Mouse (Mus musculus): ENCODE data around the gene 4931406C07Rik. TPM values are rescaled to one million over a fixed set of nuclear protein-coding genes. Genes with fewer than 3 reads are reported as not detected.

Gene 4931406C07Rik
- polyA plus RNA-seq, 1 experiment from 2014 or later, result 13.8 TPM

DNA sequence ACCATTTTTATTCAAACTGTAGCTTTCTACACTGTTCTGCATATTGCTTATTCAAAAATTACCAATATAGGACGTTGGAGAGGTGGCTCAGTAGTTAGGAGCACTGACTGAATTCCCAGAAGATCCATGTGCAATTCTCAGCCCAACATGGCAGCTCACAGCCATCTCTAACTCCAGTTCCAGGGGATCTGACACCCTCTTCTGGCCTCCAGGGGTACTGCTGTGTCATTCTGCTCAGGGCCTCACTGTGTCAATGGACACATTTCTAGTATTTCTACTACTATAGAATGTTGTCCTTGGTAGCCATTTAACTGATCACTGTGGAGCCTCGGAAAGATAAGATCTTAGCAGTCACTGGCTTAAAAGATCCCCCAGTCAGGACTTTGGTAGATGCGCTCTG lies 20.8 kb downstream of the 4931406C07Rik start:
- H3K36me3 ChIP-seq, result peaks cover 4% of the 10 kb centered on the region; the same call in 1 of the 2 replicates
- H3K27me3 ChIP-seq, result no peaks in the 10 kb centered on the region
- no peak overlapping the region for H3K4me2 ChIP-seq (replicated peaks)
- H3K9ac ChIP-seq (replicated peaks), result no peak overlapping the region
- ATAC-seq (replicated peaks), result no peak
- H3K27ac ChIP-seq (replicated peaks), result no peak overlapping the region
- no peaks in the 10 kb centered on the region for H3K9me3 ChIP-seq
- no peak overlapping the region for H3K4me3 ChIP-seq
- H3K4me1 ChIP-seq, result peaks cover 8% of the 10 kb centered on the region
- 65% methylated on average over 3 of the region's 3 CpGs for WGBS

DNA sequence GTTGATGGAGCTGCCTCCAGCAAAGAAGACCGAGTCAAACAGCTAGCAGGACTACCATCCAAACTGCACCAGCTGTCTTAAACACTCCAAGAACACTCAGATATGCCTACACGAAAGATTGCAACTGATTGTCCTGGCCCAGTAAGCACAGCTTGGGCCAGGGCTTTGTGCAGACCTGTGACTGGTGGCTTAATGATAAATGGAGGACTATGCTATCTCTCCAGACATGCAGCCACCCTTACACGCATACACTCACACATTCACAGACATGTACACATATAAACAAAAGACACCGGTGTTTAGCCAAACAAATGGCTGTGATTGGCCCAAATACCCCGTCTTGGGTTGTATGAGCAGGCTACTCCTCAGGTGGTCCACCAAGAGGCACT lies 25.8 kb downstream of the 4931406C07Rik start:
- Histone ChIP-seq H3K36me3 (peaks cover 15% of the 10 kb centered on the region), H3K4me1 (peaks cover 27% of the 10 kb centered on the region), H3K27me3 (no peaks in the 10 kb centered on the region), H3K27ac (replicated peaks) (0 out of 2 replicates have a peak overlapping the region, but pooled peaks have one; percentile 88), H3K4me2 (replicated peaks) (peak overlapping the region; percentile 62), H3K9ac (replicated peaks) (peak overlapping the region; percentile 87), H3K4me3 (peak overlapping the region; percentile 68), H3K9me3 (no peaks in the 10 kb centered on the region)
- 44% methylated on average over 5 of the region's 5 CpGs for WGBS
- ATAC-seq (replicated peaks), result peak; percentile 5; the same call in 1 of the 2 replicates

DNA sequence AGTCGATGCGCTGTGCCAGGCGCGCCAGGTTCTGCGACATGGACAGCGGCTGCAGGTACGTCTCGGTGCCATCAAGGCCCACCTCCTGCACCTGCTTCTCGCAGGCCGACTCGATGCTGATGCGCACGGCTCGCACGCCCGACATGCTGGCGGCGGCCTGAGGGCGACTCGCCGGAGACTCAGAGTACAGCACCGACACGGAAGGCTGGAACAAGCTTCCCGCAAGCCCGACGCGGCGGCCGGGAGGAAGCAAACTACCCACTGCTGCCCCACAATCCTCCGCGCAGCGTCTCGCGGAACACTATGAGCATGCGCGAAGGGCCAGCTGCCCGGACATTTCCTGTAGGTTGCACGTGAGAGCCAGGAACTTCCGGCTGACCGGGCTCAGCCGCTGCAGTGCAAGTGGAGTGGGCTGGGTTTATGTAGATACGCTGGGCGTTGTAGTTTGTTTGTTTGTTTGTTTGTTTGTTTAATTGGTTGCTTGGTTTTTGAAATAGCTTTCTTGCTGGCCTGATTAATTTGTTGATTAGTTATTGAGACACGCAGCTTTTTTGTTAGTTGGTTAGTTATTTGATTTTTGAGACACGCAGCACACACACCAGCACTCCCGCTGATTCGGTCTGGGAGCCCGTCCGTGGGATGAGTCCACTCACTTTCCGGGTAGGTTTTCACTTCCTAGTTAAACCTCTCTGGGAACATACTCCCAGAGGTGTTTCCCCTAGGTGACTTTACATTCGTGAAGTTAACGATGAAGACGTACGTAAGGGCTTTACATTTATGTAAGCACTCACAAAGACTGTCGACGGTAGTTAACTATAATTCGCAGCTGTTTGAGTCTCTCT lies 26.4 kb downstream of the 4931406C07Rik start, which contains the start of gene Med17:
Gene Med17, minus strand, starts transcription at position 283 of the 842 bp plus-strand sequence.
- WGBS, result 1% methylated on average over 57 of the region's 57 CpGs
- peaks cover 27% of the 10 kb centered on the region for H3K4me1 ChIP-seq
- peak within 1 kb of the TSS; percentile 62 for H3K4me2 ChIP-seq (replicated peaks)
- H3K27ac ChIP-seq (replicated peaks), result peak within 1 kb of the TSS; percentile 88
- peaks cover 21% of the 10 kb centered on the region for H3K36me3 ChIP-seq
- ATAC-seq (replicated peaks), result peak; percentile 98
- no peaks in the 10 kb centered on the region for H3K9me3 ChIP-seq
- H3K27me3 ChIP-seq, result no peaks in the 10 kb centered on the region
- peak within 1 kb of the TSS; percentile 68 for H3K4me3 ChIP-seq
- H3K9ac ChIP-seq (replicated peaks), result peak within 1 kb of the TSS; percentile 87

DNA sequence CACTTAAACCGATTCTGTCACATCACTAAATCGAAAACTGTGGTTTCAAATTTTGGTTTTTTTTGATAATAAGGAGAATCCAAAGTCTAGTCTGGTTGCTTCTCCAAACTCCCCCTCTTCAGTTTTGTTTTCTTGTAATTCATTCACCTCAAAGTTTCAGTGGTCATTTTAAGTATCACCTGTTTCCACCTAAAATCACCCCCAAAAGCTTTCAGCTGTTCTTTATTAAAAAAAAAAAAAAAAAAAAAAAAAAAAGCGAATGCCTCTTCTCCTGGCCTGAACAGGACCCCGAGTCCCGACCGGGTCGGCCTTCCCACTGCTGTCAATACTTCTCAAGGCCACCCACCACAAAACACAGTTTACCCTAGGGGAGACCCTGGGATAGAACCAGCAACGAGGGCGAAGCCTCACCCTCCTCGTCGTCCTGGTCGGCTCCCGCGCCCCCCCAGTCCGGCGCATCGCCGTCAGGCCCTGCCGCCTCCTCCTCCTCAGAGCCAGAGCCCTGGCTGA lies 27.1 kb downstream of the 4931406C07Rik start:
- Histone ChIP-seq H3K4me1 (peaks cover 27% of the 10 kb centered on the region), H3K9me3 (no peaks in the 10 kb centered on the region), H3K27ac (replicated peaks) (peak overlapping the region; percentile 88), H3K4me3 (peak overlapping the region; percentile 68), H3K36me3 (peaks cover 28% of the 10 kb centered on the region), H3K9ac (replicated peaks) (peak overlapping the region; percentile 87), H3K27me3 (no peaks in the 10 kb centered on the region), H3K4me2 (replicated peaks) (peak overlapping the region; percentile 62)
- ATAC-seq (replicated peaks), result no peak
- 9% methylated on average over 19 of the region's 19 CpGs for WGBS

DNA sequence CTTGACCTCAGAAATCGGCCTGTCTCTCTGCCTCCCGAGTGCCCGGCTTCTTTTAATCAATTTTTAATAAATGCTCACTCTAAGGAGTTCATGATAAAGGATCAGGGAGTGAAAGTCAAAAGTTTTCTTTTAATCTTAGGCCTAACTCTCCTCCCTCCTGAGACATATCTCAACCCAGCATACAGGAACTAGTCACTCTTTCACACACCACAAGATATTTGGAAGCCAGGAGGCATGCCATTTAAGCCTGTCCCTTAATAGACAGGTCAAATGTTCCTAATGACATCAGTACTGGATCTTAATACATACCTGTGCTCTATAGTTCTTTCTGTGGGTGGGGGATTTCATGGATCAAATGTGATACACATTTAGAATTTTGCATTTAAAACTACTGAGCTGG lies 27.9 kb downstream of the 4931406C07Rik start:
- H3K9ac ChIP-seq (replicated peaks), result no peak overlapping the region
- H3K4me2 ChIP-seq (replicated peaks), result no peak overlapping the region
- H3K36me3 ChIP-seq, result peaks cover 36% of the 10 kb centered on the region
- peaks cover 27% of the 10 kb centered on the region for H3K4me1 ChIP-seq
- 88% methylated on average over 3 of the region's 3 CpGs for WGBS
- H3K9me3 ChIP-seq, result no peaks in the 10 kb centered on the region
- ATAC-seq (replicated peaks), result no peak
- H3K4me3 ChIP-seq, result peak overlapping the region; percentile 68; the same call in 1 of the 2 replicates
- no peaks in the 10 kb centered on the region for H3K27me3 ChIP-seq
- no peak overlapping the region for H3K27ac ChIP-seq (replicated peaks)

DNA sequence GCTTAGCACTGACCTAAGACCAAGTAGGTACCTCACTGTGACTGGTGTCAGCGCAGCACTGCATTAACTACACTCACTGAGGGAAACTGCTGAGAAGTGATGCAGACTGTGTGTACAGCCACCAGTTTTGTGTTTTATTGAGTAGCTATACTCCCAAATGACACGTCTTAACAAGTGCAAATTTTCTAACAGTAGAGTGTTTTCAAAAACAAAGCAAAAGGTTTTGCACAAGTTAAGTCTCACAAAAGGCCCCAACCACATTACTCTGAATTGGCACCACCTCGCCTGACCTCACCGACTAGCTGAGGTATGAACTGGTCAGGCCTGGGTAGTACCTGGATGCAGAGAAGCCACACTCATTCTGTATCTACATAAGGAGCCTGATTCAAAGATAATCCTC lies 29.4 kb downstream of the 4931406C07Rik start:
- Histone ChIP-seq H3K27me3 (no peaks in the 10 kb centered on the region), H3K9me3 (no peaks in the 10 kb centered on the region), H3K4me1 (peaks cover 27% of the 10 kb centered on the region), H3K4me3 (no peak overlapping the region), H3K27ac (replicated peaks) (no peak overlapping the region), H3K4me2 (replicated peaks) (no peak overlapping the region), H3K9ac (replicated peaks) (no peak overlapping the region), H3K36me3 (peaks cover 51% of the 10 kb centered on the region)
- 93% methylated on average over 4 of the region's 4 CpGs for WGBS
- no peak for ATAC-seq (replicated peaks)

DNA sequence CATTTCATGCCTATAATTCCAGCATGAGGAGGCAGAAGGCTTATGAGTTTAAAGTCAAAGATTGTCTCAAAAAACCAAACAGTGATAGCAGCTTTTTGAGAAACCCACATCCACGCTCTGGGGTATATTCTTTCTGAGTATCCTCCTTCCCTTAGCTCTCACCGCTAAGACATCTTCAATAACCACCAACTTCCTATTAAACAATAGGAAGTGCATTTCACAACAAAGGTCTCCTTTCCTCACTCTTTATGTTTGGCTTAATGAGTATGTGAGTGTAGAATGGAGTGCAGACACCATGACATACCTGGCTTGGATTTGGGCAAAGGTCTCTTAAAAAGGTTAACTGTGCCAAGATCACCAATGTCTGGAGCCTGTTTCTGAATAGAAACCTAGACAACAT lies 32.3 kb downstream of the 4931406C07Rik start:
- Histone ChIP-seq H3K9me3 (no peaks in the 10 kb centered on the region), H3K4me3 (no peak overlapping the region), H3K4me1 (peaks cover 16% of the 10 kb centered on the region), H3K27ac (replicated peaks) (no peak overlapping the region), H3K36me3 (peaks cover 79% of the 10 kb centered on the region), H3K27me3 (no peaks in the 10 kb centered on the region), H3K4me2 (replicated peaks) (no peak overlapping the region), H3K9ac (replicated peaks) (no peak overlapping the region)
- no peak for ATAC-seq (replicated peaks)
- WGBS, result 95% methylated on average over 2 of the region's 2 CpGs

DNA sequence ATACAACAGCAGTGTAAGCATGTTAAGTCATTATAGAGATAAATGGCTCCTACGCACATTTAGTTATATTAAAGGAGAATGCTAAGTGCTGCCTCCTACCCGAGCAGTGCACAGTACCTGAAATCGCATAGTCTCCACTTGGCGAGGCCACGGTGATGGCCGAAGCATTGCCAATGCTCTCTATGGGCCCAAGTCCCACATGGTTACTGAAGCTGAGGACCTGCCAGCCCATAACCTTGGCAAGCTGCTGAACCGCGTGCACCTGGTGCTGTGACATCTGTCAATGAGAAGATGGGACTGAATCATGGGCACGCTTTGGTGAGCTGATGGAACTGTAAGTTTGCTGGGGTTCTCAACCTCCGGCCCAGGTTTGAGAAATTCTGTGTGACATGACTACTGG lies 42.8 kb downstream of the 4931406C07Rik start:
- Histone ChIP-seq H3K4me2 (replicated peaks) (no peak overlapping the region), H3K27me3 (no peaks in the 10 kb centered on the region), H3K9me3 (no peaks in the 10 kb centered on the region), H3K36me3 (peaks cover 85% of the 10 kb centered on the region), H3K4me1 (no peaks in the 10 kb centered on the region), H3K27ac (replicated peaks) (no peak overlapping the region), H3K4me3 (no peak overlapping the region), H3K9ac (replicated peaks) (no peak overlapping the region)
- 98% methylated on average over 10 of the region's 10 CpGs for WGBS
- ATAC-seq (replicated peaks), result no peak

DNA sequence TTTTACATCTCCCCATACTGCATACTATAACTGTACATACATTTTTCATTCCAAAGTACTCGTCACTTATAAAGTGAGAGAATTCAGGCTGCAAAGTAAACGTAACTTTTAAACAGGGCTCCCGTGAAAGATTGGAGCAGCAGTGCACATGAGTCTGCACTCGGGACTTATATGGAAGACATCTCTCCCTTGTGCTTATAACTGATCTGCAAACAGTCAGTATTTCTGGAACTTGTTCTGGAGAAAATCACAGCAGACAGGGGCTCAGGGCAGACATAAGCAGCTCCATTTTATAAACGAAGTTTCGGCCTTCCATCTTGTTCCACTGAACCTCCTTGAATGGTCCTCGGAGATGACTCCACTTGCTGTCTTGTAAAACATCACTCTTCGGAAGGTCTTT lies 44.3 kb downstream of the 4931406C07Rik start:
- H3K36me3 ChIP-seq, result peaks cover 72% of the 10 kb centered on the region
- no peaks in the 10 kb centered on the region for H3K27me3 ChIP-seq
- WGBS, result 95% methylated on average over 8 of the region's 8 CpGs
- ATAC-seq (replicated peaks), result no peak
- H3K4me1 ChIP-seq, result no peaks in the 10 kb centered on the region
- H3K27ac ChIP-seq (replicated peaks), result no peak overlapping the region
- H3K4me2 ChIP-seq (replicated peaks), result no peak overlapping the region
- no peak overlapping the region for H3K4me3 ChIP-seq
- no peaks in the 10 kb centered on the region for H3K9me3 ChIP-seq
- no peak overlapping the region for H3K9ac ChIP-seq (replicated peaks)

DNA sequence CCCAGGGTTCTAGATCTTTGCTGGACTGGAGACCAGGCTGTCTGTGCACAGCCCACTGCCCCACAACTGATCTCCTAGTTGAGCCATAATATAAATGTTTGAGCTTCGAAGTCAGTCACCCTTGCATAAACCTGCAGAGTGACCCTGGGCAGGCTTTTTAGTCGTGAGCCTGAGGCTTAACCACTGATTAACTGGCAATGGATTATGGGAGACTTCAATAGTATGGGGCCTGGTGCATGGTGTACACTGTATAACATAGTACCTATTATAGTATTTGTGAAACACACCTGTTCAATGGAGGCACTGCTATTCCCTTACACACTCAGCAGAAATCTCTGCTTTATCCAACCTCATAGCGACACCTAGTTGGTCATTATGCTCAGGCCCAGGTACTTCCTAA lies 50.0 kb downstream of the 4931406C07Rik start:
- no peaks in the 10 kb centered on the region for H3K27me3 ChIP-seq
- no peak for ATAC-seq (replicated peaks)
- peaks cover 18% of the 10 kb centered on the region for H3K36me3 ChIP-seq
- H3K9me3 ChIP-seq, result no peaks in the 10 kb centered on the region
- H3K4me2 ChIP-seq (replicated peaks), result no peak overlapping the region
- no peaks in the 10 kb centered on the region for H3K4me1 ChIP-seq
- no peak overlapping the region for H3K4me3 ChIP-seq
- no peak overlapping the region for H3K27ac ChIP-seq (replicated peaks)
- WGBS, result 82% methylated on average over 3 of the region's 3 CpGs
- H3K9ac ChIP-seq (replicated peaks), result no peak overlapping the region

DNA sequence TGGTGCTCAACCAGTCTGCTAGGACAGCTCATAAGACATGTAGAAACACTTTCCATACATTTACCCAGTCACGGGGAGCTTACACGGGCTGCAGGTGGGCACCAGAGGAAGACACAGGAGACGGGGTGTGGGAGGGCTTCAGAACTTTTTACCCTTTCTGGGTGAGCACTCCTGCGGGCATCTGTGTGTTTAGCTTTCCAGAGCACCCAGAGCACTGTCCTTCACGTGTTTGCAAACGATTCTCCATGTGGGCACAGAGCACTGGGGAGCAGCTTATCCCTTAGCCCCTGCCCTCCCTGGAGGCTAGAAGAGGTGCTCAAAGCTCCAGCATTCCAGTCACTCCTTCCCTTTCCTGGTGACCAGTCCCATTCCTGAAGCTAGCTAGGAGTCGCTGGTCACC lies 51.7 kb downstream of the 4931406C07Rik start:
- no peak overlapping the region for H3K4me3 ChIP-seq
- no peaks in the 10 kb centered on the region for H3K9me3 ChIP-seq
- H3K27ac ChIP-seq (replicated peaks), result no peak overlapping the region
- H3K36me3 ChIP-seq, result 0 out of 2 replicates have a peak, but pooled peaks cover 3% of the 10 kb centered on the region
- no peaks in the 10 kb centered on the region for H3K4me1 ChIP-seq
- H3K27me3 ChIP-seq, result no peaks in the 10 kb centered on the region
- ATAC-seq (replicated peaks), result no peak
- 87% methylated on average over 7 of the region's 7 CpGs for WGBS
- H3K4me2 ChIP-seq (replicated peaks), result no peak overlapping the region
- no peak overlapping the region for H3K9ac ChIP-seq (replicated peaks)

DNA sequence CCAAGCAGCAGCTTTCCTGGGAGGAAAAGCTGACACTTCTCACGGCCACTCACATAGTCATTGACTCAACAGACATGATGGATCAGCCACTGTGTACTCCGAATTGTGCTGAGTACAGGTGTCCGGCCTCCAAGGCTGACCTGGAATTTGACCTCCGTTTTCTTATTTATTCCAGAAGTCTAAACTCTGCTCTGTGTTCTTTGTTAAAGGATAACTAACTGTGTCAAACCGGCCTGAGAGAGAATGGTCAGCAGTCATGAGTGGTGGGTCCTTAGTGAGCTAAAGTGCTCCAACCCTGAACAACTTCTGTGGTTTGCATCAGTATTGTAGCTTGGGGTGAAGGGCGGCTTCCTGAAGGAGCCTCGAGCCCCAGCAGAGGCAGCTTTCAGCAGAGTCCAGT lies 54.1 kb downstream of the 4931406C07Rik start:
- no peak overlapping the region for H3K4me3 ChIP-seq
- 78% methylated on average over 7 of the region's 7 CpGs for WGBS
- no peaks in the 10 kb centered on the region for H3K27me3 ChIP-seq
- H3K9me3 ChIP-seq, result no peaks in the 10 kb centered on the region
- no peak overlapping the region for H3K9ac ChIP-seq (replicated peaks)
- ATAC-seq (replicated peaks), result no peak
- H3K27ac ChIP-seq (replicated peaks), result no peak overlapping the region
- no peaks in the 10 kb centered on the region for H3K36me3 ChIP-seq
- no peaks in the 10 kb centered on the region for H3K4me1 ChIP-seq
- no peak overlapping the region for H3K4me2 ChIP-seq (replicated peaks)
